7 mouse cellular contexts compared by ENCODE assay signal in the genomic region with DNA sequence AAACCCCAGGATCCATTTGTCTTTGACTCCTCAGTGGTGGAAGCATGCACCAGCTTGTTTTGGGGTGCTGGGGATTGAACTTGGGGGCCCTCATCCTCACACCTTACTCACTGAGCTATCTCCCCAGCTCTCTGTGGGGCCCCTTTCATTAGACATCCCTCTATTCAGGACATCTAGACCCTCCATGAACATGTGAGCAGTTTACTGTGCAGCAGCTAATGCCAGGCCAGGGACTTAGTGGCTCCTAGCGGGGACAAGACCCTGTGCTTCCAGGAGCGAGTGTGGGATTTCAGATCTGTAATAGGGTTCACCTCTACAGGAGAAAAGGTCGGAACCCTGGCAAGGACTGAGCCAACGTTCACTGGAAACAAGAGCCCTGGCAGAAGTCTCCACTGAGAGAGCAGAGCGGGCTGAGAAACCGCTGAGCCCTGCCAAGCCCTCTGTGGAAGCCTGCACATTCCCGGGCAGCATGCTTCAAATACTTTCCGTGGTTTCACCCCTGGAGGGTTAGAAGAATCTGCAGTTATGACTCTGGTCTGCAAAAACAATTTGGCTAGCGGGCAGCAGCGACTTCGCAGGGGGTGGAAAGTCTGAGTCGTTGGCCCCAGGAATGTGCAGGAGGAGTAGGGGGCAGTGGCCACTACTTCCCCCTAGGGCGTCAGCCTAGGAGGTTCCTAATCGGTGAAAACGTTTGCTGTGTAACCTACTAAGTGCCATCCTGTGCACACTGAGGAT.
DNase-seq lines count a peak whose midpoint lies in the region; ATAC-seq and TF ChIP-seq lines count a peak whose summit lies in the region.

No protein-coding gene starts in this region.

- intact Hi-C loops in heart, postnatal 10 days (cut with DNase I): no loop called here

- CTCF ChIA-PET in Patski (lab: Charles Lee): interaction anchor here (1.4 kb wide), 1 partner anchor 10 kb away, joined by 5 read pairs; no protein-coding TSS in a partner anchor

- 20% methylated on average over 15 of the region's 15 CpGs for WGBS in embryonic facial prominence, embryonic 12.5 days
- WGBS in lung, adult 2 months: 35% methylated on average over 15 of the region's 15 CpGs

- ATAC-seq in Patski: peak; percentile 95
- ATAC-seq in embryonic facial prominence, embryonic 12.5 days (ENCODE audit: insufficient number of reproducible peaks, insufficient read depth, low FRiP score, low TSS enrichment): 0 out of 2 replicates have a peak, but pooled peaks have one; percentile 58
- ATAC-seq in megakaryocyte, adult 5-6 weeks (ENCODE audit: poor library complexity, severe bottlenecking): no peak

- no peak for TF ChIP-seq CTCF in Patski (IDR thresholded peaks at IDR 0.05)
- TF ChIP-seq CTCF in lung, adult 2 months (IDR thresholded peaks at IDR 0.05; ENCODE audit: insufficient read depth, low read length): no peak

- no peak overlapping the region for H3K4me3 ChIP-seq in embryonic facial prominence, embryonic 12.5 days
- H3K4me3 ChIP-seq in lung, adult 2 months (replicated peaks; ENCODE audit: extremely low read depth, low read depth, low read length): no peak overlapping the region

- H3K27me3 ChIP-seq in Patski: no peaks in the 10 kb centered on the region
- H3K27me3 ChIP-seq in embryonic facial prominence, embryonic 12.5 days: no peaks in the 10 kb centered on the region

- no peaks in the 10 kb centered on the region for H3K9me3 ChIP-seq in embryonic facial prominence, embryonic 12.5 days

- no peak for TF ChIP-seq POLR2A in lung, adult 2 months (IDR thresholded peaks at IDR 0.05; ENCODE audit: borderline replicate concordance, extremely low read depth, low read depth, low read length)

- POLR2A ChIA-PET in Patski (lab: Charles Lee): interaction anchor here (0.9 kb wide), 1 partner anchor 12 kb away, joined by 3 read pairs; no protein-coding TSS in a partner anchor

- H3K4me1 ChIP-seq in embryonic facial prominence, embryonic 12.5 days: peaks cover 18% of the 10 kb centered on the region
- H3K4me1 ChIP-seq in lung, adult 2 months (ENCODE audit: control insufficient read depth, insufficient read depth, low read length): peaks cover 4% of the 10 kb centered on the region

- H3K9ac ChIP-seq in embryonic facial prominence, embryonic 12.5 days: 0 out of 2 replicates have a peak overlapping the region, but pooled peaks have one; percentile 15

- no peak overlapping the region for H3K4me2 ChIP-seq in embryonic facial prominence, embryonic 12.5 days (replicated peaks)

- no peaks in the 10 kb centered on the region for H3K36me3 ChIP-seq in embryonic facial prominence, embryonic 12.5 days

- in situ Hi-C loops in Patski (cut with MboI; ENCODE audit: low pct_unique_long_range_greater_than_20kb): no loop called here

- DNase-seq in Patski (ENCODE audit: low read depth, low spot score): peak; percentile 97
- DNase-seq in heart, postnatal 10 days: peak; percentile 89 to 90
- peak; percentile 58 for DNase-seq in lung, adult 2 months
- no peak for DNase-seq in natural killer cell, adult 2 months (ENCODE audit: low spot score in 2 of 2)
- DNase-seq in frontal cortex, postnatal 36 days (ENCODE audit: low spot score in 2 of 2): no peak

- peak overlapping the region; percentile 78 for H3K27ac ChIP-seq in embryonic facial prominence, embryonic 12.5 days

Comparison
In these comparisons a context has a peak if more than half of its experiments do, and no peak if none do; other contexts are left out.
1. DNase-seq: peak in Patski (single experiment), heart, postnatal 10 days (2 of 2) and lung, adult 2 months (single experiment); none in natural killer cell, adult 2 months (0 of 2) and frontal cortex, postnatal 36 days (0 of 2).